Mouse (Mus musculus): ENCODE measurements around the gene Taf1c. TPM values are rescaled to one million over a fixed set of nuclear protein-coding genes. Genes with fewer than 3 reads are reported as not detected.

The Taf1c gene
- polyA plus RNA-seq, 1 experiment: 7.1 TPM

- TF ChIP-seq CTCF (IDR thresholded peaks at IDR 0.05; ENCODE audit: low read depth, low read length) (no peak), POLR2A (IDR thresholded peaks at IDR 0.05; ENCODE audit: borderline replicate concordance, low read depth, low read length) (no peak)
Observed at GRCm38 (mm10) chr8:119625788-119626187, 20.8 kb upstream of the Taf1c start.

GRCm38 (mm10) chr8:119624916-119625315 lies 19.9 kb upstream of the Taf1c start:
- no peak overlapping the region for H3K27ac ChIP-seq (ENCODE audit: insufficient read depth, low read depth, low read length)
- no peak for TF ChIP-seq POLR2A (IDR thresholded peaks at IDR 0.05; ENCODE audit: borderline replicate concordance, low read depth, low read length)
- TF ChIP-seq CTCF (IDR thresholded peaks at IDR 0.05; ENCODE audit: low read depth, low read length): no peak
- H3K4me3 ChIP-seq (ENCODE audit: insufficient read depth, low read length): no peak overlapping the region
- no peaks in the 10 kb centered on the region for H3K4me1 ChIP-seq (ENCODE audit: control insufficient read depth, insufficient read depth, low read length)

More at GRCm38 (mm10) chr8:119625788-119626187, 20.8 kb upstream of the Taf1c start:
- Histone ChIP-seq H3K27ac (ENCODE audit: insufficient read depth, low read depth, low read length) (no peak overlapping the region), H3K4me3 (ENCODE audit: insufficient read depth, low read length) (no peak overlapping the region), H3K4me1 (ENCODE audit: control insufficient read depth, insufficient read depth, low read length) (no peaks in the 10 kb centered on the region)

- Histone ChIP-seq H3K4me1 (ENCODE audit: control insufficient read depth, insufficient read depth, low read length) (no peaks in the 10 kb centered on the region), H3K27ac (ENCODE audit: insufficient read depth, low read depth, low read length) (no peak overlapping the region), H3K4me3 (ENCODE audit: insufficient read depth, low read length) (no peak overlapping the region)
- no peak for TF ChIP-seq CTCF (IDR thresholded peaks at IDR 0.05; ENCODE audit: low read depth, low read length)
Observed at GRCm38 (mm10) chr8:119623744-119624143, 18.7 kb upstream of the Taf1c start.

GRCm38 (mm10) chr8:119623061-119623460 lies 18.0 kb upstream of the Taf1c start:
- no peak overlapping the region for H3K27ac ChIP-seq (ENCODE audit: insufficient read depth, low read depth, low read length)
- H3K4me3 ChIP-seq (ENCODE audit: insufficient read depth, low read length): no peak overlapping the region
- TF ChIP-seq POLR2A (IDR thresholded peaks at IDR 0.05; ENCODE audit: borderline replicate concordance, low read depth, low read length) (no peak), CTCF (IDR thresholded peaks at IDR 0.05; ENCODE audit: low read depth, low read length) (no peak)
- no peaks in the 10 kb centered on the region for H3K4me1 ChIP-seq (ENCODE audit: control insufficient read depth, insufficient read depth, low read length)

GRCm38 (mm10) chr8:119622555-119622954 lies 17.5 kb upstream of the Taf1c start:
- Histone ChIP-seq H3K27ac (ENCODE audit: insufficient read depth, low read depth, low read length) (no peak overlapping the region), H3K4me1 (ENCODE audit: control insufficient read depth, insufficient read depth, low read length) (no peaks in the 10 kb centered on the region), H3K4me3 (ENCODE audit: insufficient read depth, low read length) (no peak overlapping the region)
- TF ChIP-seq POLR2A (IDR thresholded peaks at IDR 0.05; ENCODE audit: borderline replicate concordance, low read depth, low read length): no peak
- TF ChIP-seq CTCF (IDR thresholded peaks at IDR 0.05; ENCODE audit: low read depth, low read length): no peak

- TF ChIP-seq CTCF (IDR thresholded peaks at IDR 0.05; ENCODE audit: low read depth, low read length) (no peak), POLR2A (IDR thresholded peaks at IDR 0.05; ENCODE audit: borderline replicate concordance, low read depth, low read length) (no peak)
- Histone ChIP-seq H3K4me1 (ENCODE audit: control insufficient read depth, insufficient read depth, low read length) (no peaks in the 10 kb centered on the region), H3K27ac (ENCODE audit: insufficient read depth, low read depth, low read length) (no peak overlapping the region), H3K4me3 (ENCODE audit: insufficient read depth, low read length) (no peak overlapping the region)
Observed at GRCm38 (mm10) chr8:119620848-119621465, 15.9 kb upstream of the Taf1c start.

GRCm38 (mm10) chr8:119620116-119620840 lies 15.3 kb upstream of the Taf1c start:
- TF ChIP-seq CTCF (IDR thresholded peaks at IDR 0.05; ENCODE audit: low read depth, low read length) (no peak), POLR2A (IDR thresholded peaks at IDR 0.05; ENCODE audit: borderline replicate concordance, low read depth, low read length) (no peak)
- H3K27ac ChIP-seq (ENCODE audit: insufficient read depth, low read depth, low read length): no peak overlapping the region
- H3K4me1 ChIP-seq (ENCODE audit: control insufficient read depth, insufficient read depth, low read length): no peaks in the 10 kb centered on the region
- H3K4me3 ChIP-seq (ENCODE audit: insufficient read depth, low read length): no peak overlapping the region

GRCm38 (mm10) chr8:119618887-119619286 lies 13.9 kb upstream of the Taf1c start:
- no peak for TF ChIP-seq CTCF (IDR thresholded peaks at IDR 0.05; ENCODE audit: low read depth, low read length)
- TF ChIP-seq POLR2A (IDR thresholded peaks at IDR 0.05; ENCODE audit: borderline replicate concordance, low read depth, low read length): no peak

GRCm38 (mm10) chr8:119617586-119617985 lies 12.6 kb upstream of the Taf1c start:
- no peak for TF ChIP-seq POLR2A (IDR thresholded peaks at IDR 0.05; ENCODE audit: borderline replicate concordance, low read depth, low read length)
- no peak for TF ChIP-seq CTCF (IDR thresholded peaks at IDR 0.05; ENCODE audit: low read depth, low read length)
- H3K4me3 ChIP-seq (ENCODE audit: insufficient read depth, low read length): no peak overlapping the region
- H3K4me1 ChIP-seq (ENCODE audit: control insufficient read depth, insufficient read depth, low read length): no peaks in the 10 kb centered on the region
- H3K27ac ChIP-seq (ENCODE audit: insufficient read depth, low read depth, low read length): no peak overlapping the region

More at GRCm38 (mm10) chr8:119618887-119619286, 13.9 kb upstream of the Taf1c start:
- Histone ChIP-seq H3K4me1 (ENCODE audit: control insufficient read depth, insufficient read depth, low read length) (no peaks in the 10 kb centered on the region), H3K27ac (ENCODE audit: insufficient read depth, low read depth, low read length) (no peak overlapping the region), H3K4me3 (ENCODE audit: insufficient read depth, low read length) (no peak overlapping the region)

GRCm38 (mm10) chr8:119616811-119617210 lies 11.8 kb upstream of the Taf1c start:
- H3K4me1 ChIP-seq (ENCODE audit: control insufficient read depth, insufficient read depth, low read length): no peaks in the 10 kb centered on the region
- no peak overlapping the region for H3K4me3 ChIP-seq (ENCODE audit: insufficient read depth, low read length)
- no peak overlapping the region for H3K27ac ChIP-seq (ENCODE audit: insufficient read depth, low read depth, low read length)
- TF ChIP-seq POLR2A (IDR thresholded peaks at IDR 0.05; ENCODE audit: borderline replicate concordance, low read depth, low read length) (no peak), CTCF (IDR thresholded peaks at IDR 0.05; ENCODE audit: low read depth, low read length) (no peak)
